Mouse (Mus musculus): ENCODE data around the gene Rnf167. TPM values are rescaled to one million over a fixed set of nuclear protein-coding genes. Genes with fewer than 3 reads are reported as not detected.

The Rnf167 gene
- polyA plus RNA-seq, 1 experiment, result 118 TPM

- Histone ChIP-seq H3K27me3 (replicated peaks; ENCODE audit: control insufficient read depth, insufficient read depth, low read length) (no peaks in the 10 kb centered on the region), H3K27ac (ENCODE audit: insufficient read depth, low read depth, low read length) (no peak overlapping the region), H3K4me3 (ENCODE audit: insufficient read depth, low read depth, low read length) (no peak overlapping the region), H3K4me1 (ENCODE audit: control insufficient read depth, insufficient read depth, low read length) (peaks cover 8% of the 10 kb centered on the region; the same call in 1 of the 2 replicates), H3K36me3 (ENCODE audit: control insufficient read depth, insufficient read depth, low read length) (no peaks in the 10 kb centered on the region; the same call in 1 of the 2 replicates)
- no peak for DNase-seq
- no peak for TF ChIP-seq POLR2A (IDR thresholded peaks at IDR 0.05; ENCODE audit: low read depth, low read length)
- no peak for TF ChIP-seq CTCF (conservative IDR thresholded peaks at IDR 0.05; ENCODE audit: insufficient read depth, insufficient read length, low read depth, low read length)
- WGBS, result 70% methylated on average over 16 of the region's 16 CpGs
These were observed 24.5 kb downstream of the Rnf167 start for GRCm38 (mm10) chr11:70671333-70672047.

DNA sequence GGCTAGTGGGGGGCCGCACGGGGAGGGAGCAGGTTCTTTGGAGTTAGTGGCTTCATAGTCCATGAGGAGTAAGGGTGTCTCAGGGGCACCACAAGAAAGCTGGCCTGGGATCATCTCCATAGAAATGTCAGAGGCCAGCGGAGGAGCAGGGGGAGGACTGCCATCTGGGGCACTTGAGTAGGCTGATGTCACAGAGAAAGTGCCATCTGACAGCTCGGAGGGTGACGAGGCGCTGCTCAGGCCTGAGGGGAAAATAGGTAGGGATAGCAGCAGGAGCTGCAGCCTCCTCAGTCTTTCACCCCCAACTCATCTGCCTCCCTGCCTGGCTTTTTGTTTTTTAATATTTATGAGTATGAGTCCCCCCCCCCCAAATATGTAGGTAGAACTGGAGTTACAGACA lies 27.0 kb downstream of the Rnf167 start:
- TF ChIP-seq POLR2A (IDR thresholded peaks at IDR 0.05; ENCODE audit: low read depth, low read length), result no peak
- no peak for TF ChIP-seq CTCF (conservative IDR thresholded peaks at IDR 0.05; ENCODE audit: insufficient read depth, insufficient read length, low read depth, low read length)
- DNase-seq, result no peak
- WGBS, result 90% methylated on average over 6 of the region's 6 CpGs
- H3K36me3 ChIP-seq (ENCODE audit: control insufficient read depth, insufficient read depth, low read length), result no peaks in the 10 kb centered on the region; the same call in 1 of the 2 replicates
- peaks cover 3% of the 10 kb centered on the region; the same call in 1 of the 2 replicates for H3K4me1 ChIP-seq (ENCODE audit: control insufficient read depth, insufficient read depth, low read length)
- no peaks in the 10 kb centered on the region for H3K27me3 ChIP-seq (replicated peaks; ENCODE audit: control insufficient read depth, insufficient read depth, low read length)
- no peak overlapping the region for H3K27ac ChIP-seq (ENCODE audit: insufficient read depth, low read depth, low read length)
- no peak overlapping the region for H3K4me3 ChIP-seq (ENCODE audit: insufficient read depth, low read depth, low read length)

DNA sequence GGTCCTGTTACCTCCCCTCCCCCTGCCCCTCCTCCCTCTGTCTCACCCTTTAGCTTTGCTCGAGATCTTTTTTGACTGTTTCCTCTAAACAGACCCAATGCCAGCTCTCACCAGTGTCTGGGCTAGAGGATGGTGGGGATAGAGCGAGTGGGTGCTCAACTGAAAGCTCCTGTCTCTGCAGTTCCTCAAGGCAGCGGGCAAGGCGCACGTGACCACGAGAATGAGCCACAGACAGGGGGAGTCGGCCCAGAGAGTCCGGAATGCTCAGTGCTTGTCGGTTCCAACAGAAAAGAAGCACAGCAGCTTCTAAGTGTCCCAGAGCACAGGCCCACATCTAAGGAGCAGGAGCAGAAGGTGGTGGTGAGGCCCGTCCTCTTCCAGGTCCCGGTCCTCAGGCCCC lies 27.5 kb downstream of the Rnf167 start:
- no peaks in the 10 kb centered on the region for H3K27me3 ChIP-seq (replicated peaks; ENCODE audit: control insufficient read depth, insufficient read depth, low read length)
- TF ChIP-seq POLR2A (IDR thresholded peaks at IDR 0.05; ENCODE audit: low read depth, low read length), result no peak
- no peak for TF ChIP-seq CTCF (conservative IDR thresholded peaks at IDR 0.05; ENCODE audit: insufficient read depth, insufficient read length, low read depth, low read length)

DNA sequence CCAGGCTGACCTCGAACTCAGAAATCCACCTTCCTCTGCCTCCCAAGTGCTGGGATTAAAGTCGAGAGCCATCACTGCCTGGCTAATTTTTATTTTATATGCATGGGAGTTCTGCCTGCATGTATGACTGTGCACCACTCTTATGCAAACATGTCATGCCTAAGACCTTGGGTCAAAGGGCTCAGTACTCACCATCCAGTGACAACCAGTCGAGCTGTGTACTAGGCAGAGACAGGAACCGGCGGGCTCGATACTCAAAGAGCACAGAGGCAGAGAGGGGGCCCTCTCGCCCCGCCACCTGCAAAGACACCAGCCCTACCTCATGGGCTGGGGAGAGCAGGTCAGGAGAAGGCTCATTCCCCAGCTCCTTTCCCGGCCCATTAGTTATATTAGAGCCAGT lies 31.1 kb downstream of the Rnf167 start:
- Histone ChIP-seq H3K27me3 (replicated peaks; ENCODE audit: control insufficient read depth, insufficient read depth, low read length) (no peaks in the 10 kb centered on the region), H3K27ac (ENCODE audit: insufficient read depth, low read depth, low read length) (no peak overlapping the region), H3K36me3 (ENCODE audit: control insufficient read depth, insufficient read depth, low read length) (no peaks in the 10 kb centered on the region; the same call in none of the 2 replicates), H3K4me3 (ENCODE audit: insufficient read depth, low read depth, low read length) (no peak overlapping the region), H3K4me1 (ENCODE audit: control insufficient read depth, insufficient read depth, low read length) (no peaks in the 10 kb centered on the region)
- 74% methylated on average over 9 of the region's 9 CpGs for WGBS
- TF ChIP-seq CTCF (conservative IDR thresholded peaks at IDR 0.05; ENCODE audit: insufficient read depth, insufficient read length, low read depth, low read length) (no peak), POLR2A (IDR thresholded peaks at IDR 0.05; ENCODE audit: low read depth, low read length) (no peak)
- DNase-seq, result no peak

More for the DNA sequence above, 27.5 kb downstream of the Rnf167 start:
- Histone ChIP-seq H3K36me3 (ENCODE audit: control insufficient read depth, insufficient read depth, low read length) (no peaks in the 10 kb centered on the region; the same call in 1 of the 2 replicates), H3K4me1 (ENCODE audit: control insufficient read depth, insufficient read depth, low read length) (peaks cover 3% of the 10 kb centered on the region; the same call in 1 of the 2 replicates), H3K4me3 (ENCODE audit: insufficient read depth, low read depth, low read length) (no peak overlapping the region), H3K27ac (ENCODE audit: insufficient read depth, low read depth, low read length) (no peak overlapping the region)
- DNase-seq, result no peak
- 75% methylated on average over 11 of the region's 11 CpGs for WGBS

DNA sequence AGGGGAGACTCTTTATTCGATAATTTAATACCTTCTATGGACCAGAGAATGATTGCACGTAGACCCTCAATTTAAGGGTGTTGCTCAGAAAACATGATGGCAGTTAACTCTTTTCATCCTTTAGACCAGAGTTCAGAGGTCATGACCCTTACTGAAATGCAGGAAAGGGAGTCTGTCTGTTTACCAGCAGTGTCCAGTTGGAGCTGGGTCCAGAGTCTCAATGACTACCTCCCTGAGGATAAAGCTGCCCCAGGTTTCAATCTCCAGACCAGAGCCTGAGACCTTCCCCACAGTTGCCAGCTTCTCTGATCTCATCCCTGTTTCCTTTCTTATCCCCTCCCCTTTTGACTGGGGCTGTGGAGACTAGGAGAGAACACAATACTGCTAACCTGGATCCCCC lies 31.5 kb downstream of the Rnf167 start:
- TF ChIP-seq CTCF (conservative IDR thresholded peaks at IDR 0.05; ENCODE audit: insufficient read depth, insufficient read length, low read depth, low read length) (no peak), POLR2A (IDR thresholded peaks at IDR 0.05; ENCODE audit: low read depth, low read length) (no peak)
- Histone ChIP-seq H3K27me3 (replicated peaks; ENCODE audit: control insufficient read depth, insufficient read depth, low read length) (no peaks in the 10 kb centered on the region), H3K36me3 (ENCODE audit: control insufficient read depth, insufficient read depth, low read length) (no peaks in the 10 kb centered on the region; the same call in none of the 2 replicates), H3K4me3 (ENCODE audit: insufficient read depth, low read depth, low read length) (no peak overlapping the region), H3K27ac (ENCODE audit: insufficient read depth, low read depth, low read length) (no peak overlapping the region), H3K4me1 (ENCODE audit: control insufficient read depth, insufficient read depth, low read length) (no peaks in the 10 kb centered on the region)
- 81% methylated on average over 2 of the region's 2 CpGs for WGBS
- no peak for DNase-seq

- H3K27ac ChIP-seq (ENCODE audit: insufficient read depth, low read depth, low read length), result no peak overlapping the region
- no peak for DNase-seq
- no peaks in the 10 kb centered on the region; the same call in 1 of the 2 replicates for H3K36me3 ChIP-seq (ENCODE audit: control insufficient read depth, insufficient read depth, low read length)
- no peaks in the 10 kb centered on the region for H3K27me3 ChIP-seq (replicated peaks; ENCODE audit: control insufficient read depth, insufficient read depth, low read length)
- no peak overlapping the region for H3K4me3 ChIP-seq (ENCODE audit: insufficient read depth, low read depth, low read length)
- WGBS, result 93% methylated on average over 8 of the region's 8 CpGs
- no peaks in the 10 kb centered on the region for H3K4me1 ChIP-seq (ENCODE audit: control insufficient read depth, insufficient read depth, low read length)
- TF ChIP-seq POLR2A (IDR thresholded peaks at IDR 0.05; ENCODE audit: low read depth, low read length) (no peak), CTCF (conservative IDR thresholded peaks at IDR 0.05; ENCODE audit: insufficient read depth, insufficient read length, low read depth, low read length) (no peak)
These were observed 32.3 kb downstream of the Rnf167 start for GRCm38 (mm10) chr11:70679361-70679760.

GRCm38 (mm10) chr11:70679894-70680293 lies 32.9 kb downstream of the Rnf167 start:
- 91% methylated on average over 8 of the region's 8 CpGs for WGBS
- Histone ChIP-seq H3K36me3 (ENCODE audit: control insufficient read depth, insufficient read depth, low read length) (no peaks in the 10 kb centered on the region; the same call in 1 of the 2 replicates), H3K27me3 (replicated peaks; ENCODE audit: control insufficient read depth, insufficient read depth, low read length) (no peaks in the 10 kb centered on the region), H3K4me1 (ENCODE audit: control insufficient read depth, insufficient read depth, low read length) (no peaks in the 10 kb centered on the region), H3K27ac (ENCODE audit: insufficient read depth, low read depth, low read length) (no peak overlapping the region), H3K4me3 (ENCODE audit: insufficient read depth, low read depth, low read length) (no peak overlapping the region)
- TF ChIP-seq POLR2A (IDR thresholded peaks at IDR 0.05; ENCODE audit: low read depth, low read length) (no peak), CTCF (conservative IDR thresholded peaks at IDR 0.05; ENCODE audit: insufficient read depth, insufficient read length, low read depth, low read length) (no peak)
- no peak for DNase-seq

All from kidney, adult 2 months (tissue).